Mouse (Mus musculus): ENCODE results near the gene Acacb. TPM values are rescaled to one million over a fixed set of nuclear protein-coding genes. Genes with fewer than 3 reads are reported as not detected.

Acacb gene
- polyA plus RNA-seq, 1 experiment from 2014 or later, result 12.0 TPM

DNA sequence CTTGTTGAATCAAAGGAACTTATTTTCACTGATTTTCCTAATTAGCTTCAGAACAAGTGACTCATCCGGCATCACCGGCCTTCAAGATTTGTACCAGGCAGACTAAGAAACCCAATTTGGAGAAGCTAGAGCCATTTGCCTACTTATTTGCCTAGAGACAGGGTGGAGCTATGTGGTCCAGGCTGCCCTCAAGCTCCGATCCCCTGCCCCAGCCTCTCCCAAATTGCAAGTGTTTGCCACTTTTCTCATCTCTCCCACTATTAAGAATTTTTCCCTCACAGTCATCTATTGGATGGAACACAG is 139.0 kb downstream of the Acacb start:
- Histone ChIP-seq H3K9ac (ENCODE audit: low read length) (no peak overlapping the region), H3K4me3 (ENCODE audit: low read length) (no peak overlapping the region), H3K36me3 (ENCODE audit: control insufficient read depth, insufficient read depth) (no peaks in the 10 kb centered on the region), H3K27ac (ENCODE audit: low read length) (no peak overlapping the region), H3K4me1 (ENCODE audit: control insufficient read depth, insufficient read depth, low read length) (no peaks in the 10 kb centered on the region), H3K4me2 (ENCODE audit: low read depth, low read length) (no peak overlapping the region), H3K27me3 (ENCODE audit: control insufficient read depth, insufficient read depth, low read length) (peaks cover 22% of the 10 kb centered on the region), H3K9me3 (replicated peaks; ENCODE audit: control insufficient read depth, low read length) (no peaks in the 10 kb centered on the region)
- 82% methylated on average over 3 of the region's 3 CpGs for WGBS
- ATAC-seq (replicated peaks; ENCODE audit: extremely low read depth, insufficient read depth, low FRiP score), result no peak

DNA sequence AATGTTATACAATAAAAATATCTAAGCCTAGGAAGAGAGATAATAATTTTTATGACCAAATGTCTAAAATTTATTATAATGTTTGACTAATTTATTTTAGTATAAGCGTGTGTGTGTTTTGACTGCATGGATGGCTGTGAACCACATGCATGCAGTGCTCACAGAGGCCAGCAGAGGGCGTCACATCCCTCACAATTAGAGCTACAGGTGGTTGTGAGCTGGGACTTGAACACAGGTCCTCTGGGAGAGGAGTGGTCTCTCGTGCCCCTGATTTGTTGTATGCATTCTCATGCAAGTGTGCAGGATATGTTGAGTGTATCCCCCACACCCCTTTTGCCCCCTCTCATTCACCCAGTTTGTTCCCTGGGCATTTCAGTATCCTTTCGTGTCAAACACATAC is 139.8 kb downstream of the Acacb start:
- 64% methylated on average over 4 of the region's 4 CpGs for WGBS
- H3K9me3 ChIP-seq (replicated peaks; ENCODE audit: control insufficient read depth, low read length), result no peaks in the 10 kb centered on the region
- no peak overlapping the region for H3K4me3 ChIP-seq (ENCODE audit: low read length)
- no peak overlapping the region for H3K9ac ChIP-seq (ENCODE audit: low read length)
- no peaks in the 10 kb centered on the region for H3K36me3 ChIP-seq (ENCODE audit: control insufficient read depth, insufficient read depth)
- H3K27ac ChIP-seq (ENCODE audit: low read length), result no peak overlapping the region
- H3K4me1 ChIP-seq (ENCODE audit: control insufficient read depth, insufficient read depth, low read length), result no peaks in the 10 kb centered on the region
- H3K27me3 ChIP-seq (ENCODE audit: control insufficient read depth, insufficient read depth, low read length), result peaks cover 19% of the 10 kb centered on the region
- no peak for ATAC-seq (replicated peaks; ENCODE audit: extremely low read depth, insufficient read depth, low FRiP score)
- H3K4me2 ChIP-seq (ENCODE audit: low read depth, low read length), result no peak overlapping the region

DNA sequence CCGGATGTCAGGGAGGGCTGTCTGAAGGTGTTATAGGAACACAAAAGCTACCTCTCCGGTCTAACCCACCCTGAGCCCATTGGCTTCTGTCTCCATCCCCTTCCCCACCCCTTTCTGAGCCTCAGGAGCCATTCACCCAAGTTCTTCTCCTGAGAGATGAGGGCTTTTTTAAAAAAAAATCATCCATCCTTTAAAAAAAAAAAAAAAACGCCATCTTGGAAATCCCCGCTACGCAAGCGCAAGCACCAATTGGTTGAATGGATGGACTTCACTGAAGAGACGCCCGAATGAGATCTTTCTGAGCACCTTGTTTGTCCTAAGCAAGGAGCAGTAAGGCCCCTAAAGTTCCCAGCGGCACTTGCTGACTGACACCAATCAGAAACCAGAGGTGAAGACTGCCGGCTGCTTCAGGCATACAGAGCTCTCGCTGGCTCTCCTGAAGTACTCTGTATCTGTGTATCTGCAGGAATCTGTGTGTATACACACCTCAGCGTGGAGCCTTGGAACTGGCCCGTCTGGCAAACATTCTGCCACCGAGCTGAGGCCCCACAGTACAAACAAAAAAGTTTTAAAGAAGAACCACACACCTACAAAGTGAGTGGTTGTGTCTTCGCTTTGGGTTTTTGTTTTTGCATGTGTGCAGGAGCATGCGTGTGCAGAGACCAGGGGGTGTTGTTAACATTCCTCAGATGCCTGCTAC is 140.7 kb downstream of the Acacb start:
- no peak overlapping the region for H3K9ac ChIP-seq (ENCODE audit: low read length)
- H3K27ac ChIP-seq (ENCODE audit: low read length), result no peak overlapping the region
- H3K4me2 ChIP-seq (ENCODE audit: low read depth, low read length), result no peak overlapping the region
- no peak for ATAC-seq (replicated peaks; ENCODE audit: extremely low read depth, insufficient read depth, low FRiP score)
- no peaks in the 10 kb centered on the region for H3K36me3 ChIP-seq (ENCODE audit: control insufficient read depth, insufficient read depth)
- no peaks in the 10 kb centered on the region for H3K9me3 ChIP-seq (replicated peaks; ENCODE audit: control insufficient read depth, low read length)
- H3K27me3 ChIP-seq (ENCODE audit: control insufficient read depth, insufficient read depth, low read length), result peaks cover 19% of the 10 kb centered on the region
- H3K4me1 ChIP-seq (ENCODE audit: control insufficient read depth, insufficient read depth, low read length), result no peaks in the 10 kb centered on the region
- no peak overlapping the region for H3K4me3 ChIP-seq (ENCODE audit: low read length)
- 75% methylated on average over 16 of the region's 16 CpGs for WGBS

DNA sequence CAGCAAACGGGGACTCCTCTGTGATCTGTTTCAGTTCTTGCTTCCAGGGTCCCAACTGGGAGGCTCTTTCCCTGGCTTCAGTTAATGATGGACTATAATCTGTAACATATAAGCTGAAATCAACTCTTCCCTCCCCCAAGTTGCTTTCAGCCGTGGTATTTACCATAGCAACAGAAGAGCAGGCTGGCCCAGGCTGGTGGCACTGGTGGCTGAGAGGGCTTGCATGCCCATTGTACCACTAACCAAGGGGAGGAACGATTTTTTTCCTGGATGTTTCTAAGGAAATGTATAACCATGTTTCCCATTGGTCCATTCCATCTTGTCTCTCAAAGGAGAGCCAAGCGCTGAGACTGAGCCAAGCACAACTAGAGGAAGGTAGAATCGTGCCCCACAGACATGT is 142.1 kb downstream of the Acacb start:
- WGBS, result 81% methylated on average over 5 of the region's 5 CpGs
- no peak overlapping the region for H3K4me3 ChIP-seq (ENCODE audit: low read length)
- H3K27me3 ChIP-seq (ENCODE audit: control insufficient read depth, insufficient read depth, low read length), result peaks cover 19% of the 10 kb centered on the region
- ATAC-seq (replicated peaks; ENCODE audit: extremely low read depth, insufficient read depth, low FRiP score), result no peak
- no peaks in the 10 kb centered on the region for H3K4me1 ChIP-seq (ENCODE audit: control insufficient read depth, insufficient read depth, low read length)
- H3K9me3 ChIP-seq (replicated peaks; ENCODE audit: control insufficient read depth, low read length), result no peaks in the 10 kb centered on the region
- no peaks in the 10 kb centered on the region for H3K36me3 ChIP-seq (ENCODE audit: control insufficient read depth, insufficient read depth)
- H3K4me2 ChIP-seq (ENCODE audit: low read depth, low read length), result no peak overlapping the region
- H3K27ac ChIP-seq (ENCODE audit: low read length), result no peak overlapping the region
- H3K9ac ChIP-seq (ENCODE audit: low read length), result no peak overlapping the region

DNA sequence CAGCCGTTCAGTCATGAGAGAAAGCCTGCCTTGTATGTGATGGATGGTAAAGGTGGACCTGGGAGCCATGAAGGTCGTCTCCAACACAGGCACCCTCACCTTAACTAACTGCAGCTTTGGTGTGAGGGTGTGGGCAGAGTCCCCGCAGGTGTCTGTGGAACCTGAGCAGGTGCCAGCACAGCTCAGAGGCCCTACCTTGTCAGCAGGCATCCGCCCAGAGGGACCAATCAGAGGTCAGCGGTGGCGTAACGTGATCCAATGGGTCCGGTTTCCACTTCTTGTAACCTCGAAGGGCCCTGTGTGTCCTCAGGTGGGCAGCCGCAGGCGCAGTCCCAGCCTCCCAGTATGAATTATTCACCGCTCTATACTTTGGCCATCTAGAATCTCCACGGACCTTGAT is 142.5 kb downstream of the Acacb start, which contains the start of gene Myo1h:
Gene Myo1h, plus strand, starts transcription at position 293 of the 400 bp plus-strand sequence.
- peaks cover 19% of the 10 kb centered on the region for H3K27me3 ChIP-seq (ENCODE audit: control insufficient read depth, insufficient read depth, low read length)
- no peaks in the 10 kb centered on the region for H3K36me3 ChIP-seq (ENCODE audit: control insufficient read depth, insufficient read depth)
- H3K4me3 ChIP-seq (ENCODE audit: low read length), result no peak within 1 kb of the TSS
- ATAC-seq (replicated peaks; ENCODE audit: extremely low read depth, insufficient read depth, low FRiP score), result no peak
- no peaks in the 10 kb centered on the region for H3K9me3 ChIP-seq (replicated peaks; ENCODE audit: control insufficient read depth, low read length)
- no peaks in the 10 kb centered on the region for H3K4me1 ChIP-seq (ENCODE audit: control insufficient read depth, insufficient read depth, low read length)
- no peak within 1 kb of the TSS for H3K9ac ChIP-seq (ENCODE audit: low read length)
- no peak within 1 kb of the TSS for H3K27ac ChIP-seq (ENCODE audit: low read length)
- no peak within 1 kb of the TSS for H3K4me2 ChIP-seq (ENCODE audit: low read depth, low read length)
- WGBS, result 39% methylated on average over 13 of the region's 13 CpGs

DNA sequence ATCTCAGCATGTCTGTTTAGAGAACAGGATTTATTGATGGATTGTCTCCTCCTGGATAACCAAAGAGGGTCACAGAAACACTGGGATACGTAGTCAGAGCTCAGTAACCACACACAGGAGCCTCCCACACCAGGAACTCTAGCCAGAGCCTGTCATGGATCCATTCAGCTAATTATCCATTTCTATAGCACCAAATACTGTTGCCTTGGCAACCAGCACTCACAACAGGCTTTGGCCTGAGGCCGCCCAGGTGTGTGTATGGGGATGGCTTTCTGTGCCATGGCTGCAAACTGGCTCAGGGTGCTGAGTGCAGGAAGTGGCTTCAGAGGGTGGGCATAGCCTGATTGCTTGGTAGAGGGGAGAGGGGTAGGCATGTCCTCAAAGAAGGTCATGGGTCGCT is 143.7 kb downstream of the Acacb start:
- H3K9me3 ChIP-seq (replicated peaks; ENCODE audit: control insufficient read depth, low read length), result no peaks in the 10 kb centered on the region
- no peak overlapping the region for H3K4me2 ChIP-seq (ENCODE audit: low read depth, low read length)
- no peaks in the 10 kb centered on the region for H3K36me3 ChIP-seq (ENCODE audit: control insufficient read depth, insufficient read depth)
- no peak for ATAC-seq (replicated peaks; ENCODE audit: extremely low read depth, insufficient read depth, low FRiP score)
- no peak overlapping the region for H3K27ac ChIP-seq (ENCODE audit: low read length)
- no peak overlapping the region for H3K9ac ChIP-seq (ENCODE audit: low read length)
- WGBS, result 78% methylated on average over 3 of the region's 3 CpGs
- peaks cover 19% of the 10 kb centered on the region for H3K27me3 ChIP-seq (ENCODE audit: control insufficient read depth, insufficient read depth, low read length)
- H3K4me1 ChIP-seq (ENCODE audit: control insufficient read depth, insufficient read depth, low read length), result no peaks in the 10 kb centered on the region
- H3K4me3 ChIP-seq (ENCODE audit: low read length), result no peak overlapping the region

DNA sequence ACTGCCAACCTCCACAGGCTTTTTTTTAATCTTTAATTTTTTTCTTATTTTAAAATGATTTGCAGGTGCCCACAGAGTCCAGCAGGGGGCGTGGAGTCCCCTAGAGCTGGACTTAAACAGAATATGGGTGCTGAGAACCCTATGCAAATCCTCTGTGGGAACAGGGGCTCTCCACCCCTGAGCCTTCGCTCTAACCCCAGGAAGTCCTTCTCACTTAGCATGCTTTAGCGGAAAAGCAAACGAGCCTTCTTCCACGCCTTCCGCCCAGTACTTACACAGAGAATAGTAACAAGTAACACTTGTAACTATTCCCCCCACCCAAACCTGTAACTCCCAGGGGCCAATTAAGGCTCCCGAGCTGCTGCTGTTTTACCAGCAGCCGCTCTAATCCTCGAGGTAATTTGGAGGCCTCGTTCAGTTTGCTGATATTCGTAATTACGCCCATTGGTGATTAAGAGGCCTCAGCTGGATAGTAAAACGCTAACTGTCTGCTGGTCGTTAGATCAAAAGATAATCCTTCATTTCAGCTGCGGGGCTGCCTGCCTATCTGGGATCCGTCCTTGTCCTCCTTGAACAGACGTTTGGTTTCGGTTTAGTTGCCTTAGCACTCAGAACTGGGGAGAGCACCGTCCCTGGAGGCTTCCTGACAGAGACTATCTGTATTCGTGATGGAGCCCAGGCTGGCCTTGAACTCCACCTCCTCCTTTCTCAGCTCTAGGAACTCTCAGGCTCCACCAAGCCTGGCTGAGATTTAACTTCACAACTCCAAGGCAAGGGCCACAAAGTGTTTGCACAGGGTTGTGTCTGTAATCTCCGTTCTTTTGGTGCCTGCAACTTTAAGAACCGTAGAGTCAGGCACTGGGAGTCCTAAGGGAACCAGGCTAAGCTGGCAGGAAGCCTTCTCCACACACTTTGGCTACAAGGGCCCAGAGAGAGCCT is 150.6 kb downstream of the Acacb start:
- H3K9me3 ChIP-seq (replicated peaks; ENCODE audit: control insufficient read depth, low read length), result no peaks in the 10 kb centered on the region
- H3K4me2 ChIP-seq (ENCODE audit: low read depth, low read length), result peak overlapping the region; percentile 44
- peaks cover 7% of the 10 kb centered on the region for H3K27me3 ChIP-seq (ENCODE audit: control insufficient read depth, insufficient read depth, low read length)
- peak overlapping the region; percentile 14 for H3K4me3 ChIP-seq (ENCODE audit: low read length)
- WGBS, result 27% methylated on average over 22 of the region's 22 CpGs
- no peaks in the 10 kb centered on the region for H3K36me3 ChIP-seq (ENCODE audit: control insufficient read depth, insufficient read depth)
- no peak overlapping the region for H3K27ac ChIP-seq (ENCODE audit: low read length)
- H3K9ac ChIP-seq (ENCODE audit: low read length), result no peak overlapping the region
- no peak for ATAC-seq (replicated peaks; ENCODE audit: extremely low read depth, insufficient read depth, low FRiP score)
- no peaks in the 10 kb centered on the region for H3K4me1 ChIP-seq (ENCODE audit: control insufficient read depth, insufficient read depth, low read length)

DNA sequence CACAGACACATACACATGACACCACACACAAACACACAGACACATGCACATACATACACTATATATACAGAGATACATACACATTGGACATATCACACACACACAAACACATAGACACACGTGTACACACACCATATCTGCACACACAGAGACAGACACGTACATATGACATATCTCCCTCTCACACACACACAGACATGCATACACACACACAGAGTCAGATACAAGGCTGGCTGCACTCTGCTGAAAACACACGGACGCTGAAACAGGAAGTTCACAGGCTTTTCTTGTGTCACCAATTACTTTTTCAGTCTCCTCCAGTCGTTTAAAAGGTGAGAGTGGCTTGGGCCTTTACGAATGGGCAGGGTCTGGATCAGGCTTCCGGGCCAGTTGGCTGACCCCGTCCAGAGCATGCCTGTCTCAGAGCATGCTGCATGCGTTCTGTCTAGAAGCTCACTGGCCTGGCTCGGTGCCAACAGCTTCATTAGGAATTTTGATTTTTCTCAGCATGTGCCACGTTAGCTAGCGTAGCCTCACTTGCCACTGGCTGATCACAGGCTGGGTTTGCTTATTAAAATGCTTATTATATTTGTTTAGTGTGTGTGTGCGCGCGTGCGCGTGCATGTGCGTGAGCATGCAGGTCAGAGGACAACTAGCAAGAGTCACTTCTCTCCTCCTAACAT is 152.0 kb downstream of the Acacb start:
- Histone ChIP-seq H3K4me1 (ENCODE audit: control insufficient read depth, insufficient read depth, low read length) (no peaks in the 10 kb centered on the region), H3K9ac (ENCODE audit: low read length) (no peak overlapping the region), H3K9me3 (replicated peaks; ENCODE audit: control insufficient read depth, low read length) (no peaks in the 10 kb centered on the region), H3K27me3 (ENCODE audit: control insufficient read depth, insufficient read depth, low read length) (peaks cover 10% of the 10 kb centered on the region), H3K4me2 (ENCODE audit: low read depth, low read length) (no peak overlapping the region), H3K27ac (ENCODE audit: low read length) (no peak overlapping the region), H3K36me3 (ENCODE audit: control insufficient read depth, insufficient read depth) (no peaks in the 10 kb centered on the region), H3K4me3 (ENCODE audit: low read length) (no peak overlapping the region)
- WGBS, result 55% methylated on average over 18 of the region's 18 CpGs
- ATAC-seq (replicated peaks; ENCODE audit: extremely low read depth, insufficient read depth, low FRiP score), result no peak
